Mouse (Mus musculus) heart, postnatal 0 days (tissue): Measurements from ENCODE around the gene Gpr157. TPM values are rescaled to one million over a fixed set of nuclear protein-coding genes. Genes with fewer than 3 reads are reported as not detected.

ENCODE experiments used
- ATAC-seq: fragments of 200-750 bp; cut with Nextera tagmentation; 2 replicates; pipeline ENCODE4 v1.8.0; 2017; ENCODE audit warnings: low read depth, moderate number of reproducible peaks, moderate library complexity; ENCODE audit not compliant: insufficient read depth
- DNase-seq: peaks from one replicate; pipeline ENCODE4 v3.0.0-alpha.2; 2016; ENCODE audit warnings: low spot score
- H3K27ac ChIP-seq: fragments of 300-500 bp; sonication (generic); 2 replicates; pipeline ENCODE4 v1.5.1; 2014; ENCODE audit warnings: low read depth, mild to moderate bottlenecking
- H3K27me3 ChIP-seq: fragments of 300-500 bp; sonication (generic); 2 replicates; pipeline ENCODE4 v1.6.1; 2014; ENCODE audit warnings: low read length, mixed read lengths; ENCODE audit not compliant: control insufficient read depth, insufficient read depth
- H3K36me3 ChIP-seq: fragments of 300-500 bp; sonication (generic); replicated peaks from 2 replicates; pipeline ENCODE4 v1.6.1; 2014; ENCODE audit warnings: low read length, mixed read lengths; ENCODE audit not compliant: control insufficient read depth, insufficient read depth
- H3K4me1 ChIP-seq: fragments of 300-500 bp; sonication (generic); 2 replicates; pipeline ENCODE4 v1.6.1; 2014; ENCODE audit warnings: antibody characterized with exemption; ENCODE audit not compliant: control insufficient read depth, insufficient read depth
- H3K4me2 ChIP-seq: fragments of 300-500 bp; sonication (generic); 2 replicates; pipeline ENCODE4 v1.6.1; 2014; ENCODE audit warnings: low read depth, mild to moderate bottlenecking, low read length, moderate library complexity
- H3K4me3 ChIP-seq: fragments of 300-500 bp; sonication (generic); 2 replicates; pipeline ENCODE4 v1.5.1; 2014; ENCODE audit warnings: low read depth, low read length
- H3K9ac ChIP-seq: fragments of 300-500 bp; sonication (generic); replicated peaks from 2 replicates; pipeline ENCODE4 v1.6.1; 2014; ENCODE audit warnings: low read depth, low read length, mixed read lengths
- H3K9me3 ChIP-seq: fragments of 300-500 bp; sonication (generic); replicated peaks from 2 replicates; pipeline ENCODE4 v1.6.1; 2016; ENCODE audit warnings: low read length; ENCODE audit not compliant: control insufficient read depth
- CTCF ChIP-seq: IDR thresholded peaks from 2 replicates; pipeline ENCODE4 v1.5.1; 2016; ENCODE audit warnings: antibody characterized with exemption, control low read depth, low read depth
- EP300 ChIP-seq: IDR thresholded peaks from 2 replicates; pipeline ENCODE4 v1.6.1; 2016; ENCODE audit warnings: antibody characterized with exemption, low read depth
- WGBS: fragments of 180-500 bp; shearing (Covaris S2); extraction: QIAGEN DNeasy Blood & Tissue Kit; methylation state at CpG from one replicate; pipeline ENCODE4 v1.1.7; 2014; 5-methylcytosine and 5-hydroxymethylcytosine counted together
- polyA plus RNA-seq: library from polyadenylated mRNA; unstranded; fragments of >200 nt; fragmentation: Nextera tagmentation; extraction: Ambion mirVana; gene quantifications from 2 replicates; pipeline ENCODE4 v1.2.1, GENCODE M21; 2015
- total RNA-seq: library from RNA; depleted of rRNA; stranded (reverse); fragments of >200 nt; gene quantifications from 2 replicates; pipeline ENCODE4 v1.2.3, GENCODE M21; 2014; ENCODE audit warnings: low replicate concordance

The Gpr157 gene
- total and polyA plus RNA-seq, 2 experiments from 2014 or later: 4.5 to 23.3 TPM

GRCm38 (mm10) chr4:150128571-150128970 lies 41.4 kb downstream of the Gpr157 start:
- Histone ChIP-seq H3K4me1 (peaks cover 3% of the 10 kb centered on the region; the same call in 1 of the 2 replicates), H3K9me3 (no peaks in the 10 kb centered on the region), H3K27ac (no peak overlapping the region), H3K9ac (no peak overlapping the region), H3K4me3 (no peak overlapping the region), H3K36me3 (no peaks in the 10 kb centered on the region), H3K27me3 (no peaks in the 10 kb centered on the region), H3K4me2 (no peak overlapping the region)
- no peak for ATAC-seq
- 80% methylated on average over 8 of the region's 8 CpGs for WGBS
- TF ChIP-seq CTCF (no peak), EP300 (no peak)
- no peak for DNase-seq

DNA sequence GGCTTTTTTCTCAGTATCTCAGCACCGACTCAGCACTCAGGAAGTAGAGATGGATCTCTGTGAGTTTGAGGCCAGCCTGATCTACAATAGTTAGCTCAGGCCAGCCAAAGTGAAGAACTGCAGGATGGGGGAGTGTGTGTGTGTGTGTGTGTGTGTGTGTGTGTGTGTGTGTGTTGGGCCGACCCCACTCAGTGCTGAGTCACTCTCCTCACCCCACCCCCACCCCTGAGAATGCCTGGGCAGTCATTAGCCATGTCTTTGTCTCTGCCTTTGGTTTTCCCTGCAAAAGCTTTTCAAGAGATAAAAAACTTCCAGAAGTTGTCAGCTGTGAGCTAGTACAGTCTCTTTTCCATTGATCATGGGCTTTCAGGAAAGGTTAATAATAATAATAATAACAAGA lies 43.5 kb downstream of the Gpr157 start:
- ATAC-seq: no peak
- WGBS: 38% methylated on average over 2 of the region's 2 CpGs
- H3K4me2 ChIP-seq: no peak overlapping the region
- H3K27me3 ChIP-seq: no peaks in the 10 kb centered on the region
- no peak for DNase-seq
- H3K9ac ChIP-seq: no peak overlapping the region
- no peaks in the 10 kb centered on the region for H3K36me3 ChIP-seq
- no peaks in the 10 kb centered on the region for H3K9me3 ChIP-seq
- H3K4me1 ChIP-seq: peaks cover 3% of the 10 kb centered on the region; the same call in 1 of the 2 replicates
- no peak overlapping the region for H3K4me3 ChIP-seq
- no peak for TF ChIP-seq EP300
- TF ChIP-seq CTCF: no peak
- no peak overlapping the region for H3K27ac ChIP-seq

- no peak overlapping the region for H3K27ac ChIP-seq
- no peaks in the 10 kb centered on the region for H3K9me3 ChIP-seq
- ATAC-seq (peak; percentile 58), DNase-seq (no peak)
- H3K36me3 ChIP-seq: no peaks in the 10 kb centered on the region
- H3K4me1 ChIP-seq: peaks cover 3% of the 10 kb centered on the region; the same call in 1 of the 2 replicates
- no peak overlapping the region for H3K9ac ChIP-seq
- no peak for TF ChIP-seq CTCF
- TF ChIP-seq EP300: no peak
- WGBS: 17% methylated on average over 24 of the region's 24 CpGs
- 0 out of 2 replicates have a peak, but pooled peaks cover 3% of the 10 kb centered on the region for H3K27me3 ChIP-seq
- peak overlapping the region; percentile 20; the same call in 1 of the 2 replicates for H3K4me3 ChIP-seq
- H3K4me2 ChIP-seq: peak overlapping the region; percentile 48
Observed at GRCm38 (mm10) chr4:150132692-150133271, 45.6 kb downstream of the Gpr157 start.

GRCm38 (mm10) chr4:150135254-150135653 lies 48.1 kb downstream of the Gpr157 start:
- no peak for ATAC-seq
- no peak for TF ChIP-seq EP300
- WGBS: 77% methylated on average over 7 of the region's 7 CpGs

GRCm38 (mm10) chr4:150136693-150137092 lies 49.5 kb downstream of the Gpr157 start:
- no peaks in the 10 kb centered on the region for H3K9me3 ChIP-seq
- H3K9ac ChIP-seq: no peak overlapping the region
- 0 out of 2 replicates have a peak, but pooled peaks cover 3% of the 10 kb centered on the region for H3K27me3 ChIP-seq
- TF ChIP-seq EP300: no peak
- TF ChIP-seq CTCF: peak; percentile 92
- peaks cover 3% of the 10 kb centered on the region; the same call in 1 of the 2 replicates for H3K4me1 ChIP-seq
- H3K27ac ChIP-seq: no peak overlapping the region
- no peaks in the 10 kb centered on the region for H3K36me3 ChIP-seq
- DNase-seq (peak; percentile 32), ATAC-seq (peak; percentile 7; the same call in 1 of the 2 replicates)
- no peak overlapping the region for H3K4me2 ChIP-seq
- WGBS: 8% methylated on average over 10 of the region's 10 CpGs
- no peak overlapping the region for H3K4me3 ChIP-seq

More at GRCm38 (mm10) chr4:150135254-150135653, 48.1 kb downstream of the Gpr157 start:
- Histone ChIP-seq H3K36me3 (no peaks in the 10 kb centered on the region), H3K9me3 (no peaks in the 10 kb centered on the region), H3K27me3 (0 out of 2 replicates have a peak, but pooled peaks cover 3% of the 10 kb centered on the region), H3K9ac (no peak overlapping the region), H3K4me1 (peaks cover 3% of the 10 kb centered on the region; the same call in 1 of the 2 replicates), H3K4me3 (no peak overlapping the region), H3K4me2 (no peak overlapping the region), H3K27ac (no peak overlapping the region)
- DNase-seq: no peak
